Mouse (Mus musculus) ES-E14 (cell line): ENCODE measurements around the gene Sgk2. TPM values are rescaled to one million over a fixed set of nuclear protein-coding genes. Genes with fewer than 3 reads are reported as not detected.

Experiments used
- DNase-seq: peaks from one replicate; pipeline ENCODE4 v3.0.0-alpha.2; 2013; ENCODE audit warnings: low read depth, low spot score
- H3K27ac ChIP-seq: 2 replicates; pipeline ENCODE4 v1.5.1; 2012; ENCODE audit warnings: low read depth, mild to moderate bottlenecking, low read length, moderate library complexity, mixed read lengths; ENCODE audit not compliant: poor library complexity, insufficient read depth, severe bottlenecking
- H3K36me3 ChIP-seq: 2 replicates; pipeline ENCODE4 v1.6.1; 2012; ENCODE audit warnings: mild to moderate bottlenecking, low read length, moderate library complexity, mixed read lengths; ENCODE audit not compliant: control insufficient read depth, poor library complexity, insufficient read depth, severe bottlenecking
- H3K4me1 ChIP-seq, 2 experiments: fragments of 150-350 bp in 1 of 2; sonication (generic) in 1 of 2; 2 replicates each; pipeline ENCODE4 v1.6.1; 2012; ENCODE audit warnings: low read length in 2 of 2, mild to moderate bottlenecking in 1 of 2, mixed read lengths in 1 of 2; ENCODE audit not compliant: control insufficient read depth in 2 of 2, insufficient read depth in 2 of 2, poor library complexity in 1 of 2
- H3K4me3 ChIP-seq, 2 experiments: fragments of 150-350 bp in 1 of 2; sonication (generic) in 1 of 2; 2 replicates each; pipeline ENCODE4 v1.5.1; 2012; ENCODE audit warnings: low read length in 2 of 2, low read depth in 1 of 2, mild to moderate bottlenecking in 1 of 2, mixed read lengths in 1 of 2; ENCODE audit not compliant: insufficient read depth in 1 of 2, poor library complexity in 1 of 2, severe bottlenecking in 1 of 2
- H3K9ac ChIP-seq: 2 replicates; pipeline ENCODE4 v1.6.1; 2012; ENCODE audit warnings: low read depth, mild to moderate bottlenecking, low read length, mixed read lengths; ENCODE audit not compliant: poor library complexity, insufficient read depth, severe bottlenecking
- H3K9me3 ChIP-seq: fragments of 150-350 bp; sonication (generic); 2 replicates; pipeline ENCODE4 v1.6.1; 2012; ENCODE audit warnings: low read depth, mild to moderate bottlenecking, low read length; ENCODE audit not compliant: control insufficient read depth, insufficient read depth
- CHD2 ChIP-seq: IDR thresholded peaks from 2 replicates; pipeline ENCODE4 v1.6.1; 2014; ENCODE audit warnings: mild to moderate bottlenecking, low read depth, low read length, inconsistent platforms
- HCFC1 ChIP-seq: IDR thresholded peaks from 2 replicates; pipeline ENCODE4 v1.6.1; 2012; ENCODE audit warnings: low read length, inconsistent platforms, borderline replicate concordance; ENCODE audit not compliant: insufficient read depth
- MAFK ChIP-seq: IDR thresholded peaks from 2 replicates; pipeline ENCODE4 v1.6.1; 2014; ENCODE audit warnings: mild to moderate bottlenecking, low read depth, low read length, inconsistent platforms; ENCODE audit not compliant: insufficient read depth
- ZC3H11A ChIP-seq: IDR thresholded peaks from 2 replicates; pipeline ENCODE4 v1.6.1; 2012; ENCODE audit warnings: low read depth, mild to moderate bottlenecking, inconsistent platforms, low read length, borderline replicate concordance
- ZNF384 ChIP-seq: IDR thresholded peaks from 2 replicates; pipeline ENCODE4 v1.6.1; 2012; ENCODE audit warnings: low read depth, low read length, inconsistent platforms
- in situ Hi-C, 2 experiments: fragments of 600-800 bp; cut with MboI; formaldehyde crosslinking; loops; one replicate each; pipeline ENCODE4 v1.15.1; 2025; ENCODE audit warnings: low sequenced_read_pairs in 2 of 2, inconsistent platforms in 1 of 2; ENCODE audit not compliant: unreplicated experiment in 2 of 2
- total RNA-seq: library from RNA; depleted of rRNA; stranded (reverse); fragments of 300-350 nt; gene quantifications from 2 replicates; pipeline ENCODE4 v1.2.3, GENCODE M21; 2012

Sgk2 gene
- total RNA-seq, 1 experiment: 1.8 TPM

GRCm38 (mm10) chr2:162991394-162992083 lies 4.4 kb downstream of the Sgk2 start:
- Histone ChIP-seq H3K4me3 (no peak overlapping the region), H3K9ac (no peak overlapping the region), H3K4me1 (no peaks in the 10 kb centered on the region), H3K9me3 (no peaks in the 10 kb centered on the region), H3K36me3 (no peaks in the 10 kb centered on the region), H3K27ac (no peak overlapping the region)
- in situ Hi-C loops: no loop called here
- TF ChIP-seq HCFC1: no peak
- TF ChIP-seq CHD2: no peak
- TF ChIP-seq MAFK: no peak
- TF ChIP-seq ZC3H11A: no peak
- no peak for TF ChIP-seq ZNF384
- DNase-seq: no peak

GRCm38 (mm10) chr2:162992084-162992437 lies 4.9 kb downstream of the Sgk2 start:
- no peak overlapping the region for H3K9ac ChIP-seq
- no peaks in the 10 kb centered on the region for H3K9me3 ChIP-seq
- H3K4me1 ChIP-seq: peaks cover 0 to under 1% of the 10 kb centered on the region in 2 experiments; a peak in 1 of 4 replicates
- TF ChIP-seq HCFC1 (no peak), MAFK (no peak), ZNF384 (no peak), ZC3H11A (no peak), CHD2 (no peak)
- no peak overlapping the region for H3K27ac ChIP-seq
- no peak overlapping the region for H3K4me3 ChIP-seq
- in situ Hi-C loops: no loop called here
- no peak for DNase-seq
- no peaks in the 10 kb centered on the region for H3K36me3 ChIP-seq

- in situ Hi-C loops: no loop called here
- no peak overlapping the region for H3K4me3 ChIP-seq
- H3K9me3 ChIP-seq: no peaks in the 10 kb centered on the region
- no peak for DNase-seq
- TF ChIP-seq ZNF384: no peak
- no peak for TF ChIP-seq HCFC1
- no peak for TF ChIP-seq MAFK
- peaks cover 0 to 2% of the 10 kb centered on the region in 2 experiments; a peak in 1 of 4 replicates for H3K4me1 ChIP-seq
- no peak overlapping the region for H3K9ac ChIP-seq
- H3K27ac ChIP-seq: no peak overlapping the region
- H3K36me3 ChIP-seq: no peaks in the 10 kb centered on the region
Measured at GRCm38 (mm10) chr2:162993881-162994616, 6.9 kb downstream of the Sgk2 start.

GRCm38 (mm10) chr2:162998528-162999230 lies 11.5 kb downstream of the Sgk2 start:
- peak; percentile 84 for DNase-seq
- in situ Hi-C loops: no loop called here
- Histone ChIP-seq H3K9me3 (no peaks in the 10 kb centered on the region), H3K36me3 (no peaks in the 10 kb centered on the region), H3K4me1 (peaks cover 0 to 4% of the 10 kb centered on the region in 2 experiments; a peak in 1 of 4 replicates), H3K27ac (no peak overlapping the region), H3K9ac (peak overlapping the region; percentile 17; the same call in 1 of the 2 replicates), H3K4me3 (peak overlapping the region; percentile 31 to 59)
- TF ChIP-seq ZNF384 (no peak), CHD2 (no peak), ZC3H11A (peak; percentile 90), MAFK (no peak), HCFC1 (no peak)
